Mouse (Mus musculus): ENCODE results near the gene C1s2. TPM values are rescaled to one million over a fixed set of nuclear protein-coding genes. Genes with fewer than 3 reads are reported as not detected.

Gene C1s2
- polyA plus RNA-seq, 1 experiment from 2014 or later, result 0.11 TPM

Other genes starting within 250 kb of the C1s2 start
- gene Pex5, start 221.0 kb downstream of the C1s2 start, polyA plus RNA-seq (2016; fragmentation: Nextera tagmentation; extraction: Ambion mirVana), result 42.6 and 48.8 TPM in 2 replicates
- 8.4 and 15.2 TPM in 2 replicates for gene Clstn3, start 171.3 kb downstream of the C1s2 start, polyA plus RNA-seq (2016; fragmentation: Nextera tagmentation; extraction: Ambion mirVana)
- 0.14 and 0.28 TPM in 2 replicates for gene C1rl, start 143.0 kb downstream of the C1s2 start, polyA plus RNA-seq (2016; fragmentation: Nextera tagmentation; extraction: Ambion mirVana)
- 0.06 and 0.12 TPM in 2 replicates for gene C1ra, start 123.7 kb downstream of the C1s2 start, polyA plus RNA-seq (2016; fragmentation: Nextera tagmentation; extraction: Ambion mirVana)
- 0.17 and 0.37 TPM in 2 replicates for gene C1s1, start 93.7 kb downstream of the C1s2 start, polyA plus RNA-seq (2016; fragmentation: Nextera tagmentation; extraction: Ambion mirVana)
- not detected in 2 replicates for gene C1rb, start 65.8 kb downstream of the C1s2 start, polyA plus RNA-seq (2016; fragmentation: Nextera tagmentation; extraction: Ambion mirVana)
- gene Lpcat3, start 26.9 kb upstream of the C1s2 start, polyA plus RNA-seq (2016; fragmentation: Nextera tagmentation; extraction: Ambion mirVana), result 35.8 and 38.7 TPM in 2 replicates
- gene Emg1, start 76.1 kb upstream of the C1s2 start, polyA plus RNA-seq (2016; fragmentation: Nextera tagmentation; extraction: Ambion mirVana), result 217 and 243 TPM in 2 replicates
- gene Phb2, start 76.3 kb upstream of the C1s2 start, polyA plus RNA-seq (2016; fragmentation: Nextera tagmentation; extraction: Ambion mirVana), result 401 and 471 TPM in 2 replicates
- 6.1 and 7.2 TPM in 2 replicates for gene Ptpn6, start 102.6 kb upstream of the C1s2 start, polyA plus RNA-seq (2016; fragmentation: Nextera tagmentation; extraction: Ambion mirVana)
- gene Grcc10, start 105.3 kb upstream of the C1s2 start, polyA plus RNA-seq (2016; fragmentation: Nextera tagmentation; extraction: Ambion mirVana), result 445 and 490 TPM in 2 replicates
- not detected in 2 replicates for gene Gm45234, start 119.9 kb upstream of the C1s2 start, polyA plus RNA-seq (2016; fragmentation: Nextera tagmentation; extraction: Ambion mirVana)
- gene Atn1, start 120.4 kb upstream of the C1s2 start, polyA plus RNA-seq (2016; fragmentation: Nextera tagmentation; extraction: Ambion mirVana), result 10.2 and 10.5 TPM in 2 replicates
- 4.6 and 6.5 TPM in 2 replicates for gene Eno2, start 133.6 kb upstream of the C1s2 start, polyA plus RNA-seq (2016; fragmentation: Nextera tagmentation; extraction: Ambion mirVana)
- 1.3 and 1.4 TPM in 2 replicates for gene Lrrc23, start 143.6 kb upstream of the C1s2 start, polyA plus RNA-seq (2016; fragmentation: Nextera tagmentation; extraction: Ambion mirVana)
- gene Spsb2, start 172.6 kb upstream of the C1s2 start, polyA plus RNA-seq (2016; fragmentation: Nextera tagmentation; extraction: Ambion mirVana), result 8.8 and 10.0 TPM in 2 replicates
- gene Tpi1, start 178.2 kb upstream of the C1s2 start, polyA plus RNA-seq (2016; fragmentation: Nextera tagmentation; extraction: Ambion mirVana), result 786 and 953 TPM in 2 replicates
- 212 and 228 TPM in 2 replicates for gene Usp5, start 193.4 kb upstream of the C1s2 start, polyA plus RNA-seq (2016; fragmentation: Nextera tagmentation; extraction: Ambion mirVana)
- gene Cdca3, start 193.5 kb upstream of the C1s2 start, polyA plus RNA-seq (2016; fragmentation: Nextera tagmentation; extraction: Ambion mirVana), result 258 and 273 TPM in 2 replicates
- 0.89 and 3.4 TPM in 2 replicates for gene Gnb3, start 204.2 kb upstream of the C1s2 start, polyA plus RNA-seq (2016; fragmentation: Nextera tagmentation; extraction: Ambion mirVana)
- 8.3 and 9.9 TPM in 2 replicates for gene P3h3, start 221.7 kb upstream of the C1s2 start, polyA plus RNA-seq (2016; fragmentation: Nextera tagmentation; extraction: Ambion mirVana)
- gene Gpr162, start 227.9 kb upstream of the C1s2 start, polyA plus RNA-seq (2016; fragmentation: Nextera tagmentation; extraction: Ambion mirVana), result 2.8 and 3.6 TPM in 2 replicates

All from midbrain, embryonic 10.5 days (tissue).